Mouse (Mus musculus): ENCODE measurements at regions not wholly inside any gene's neighbourhood (a gene's known extent, or its start where the extent isn't known, plus 50 kb on each side); places are given as distances from the start of the nearest gene placed in this dataset.
"Not testable (repeated sequence)": the region's sequence is repeated elsewhere in the genome, so short reads cannot be mapped to it uniquely, and the experiment has no call there.

DNA sequence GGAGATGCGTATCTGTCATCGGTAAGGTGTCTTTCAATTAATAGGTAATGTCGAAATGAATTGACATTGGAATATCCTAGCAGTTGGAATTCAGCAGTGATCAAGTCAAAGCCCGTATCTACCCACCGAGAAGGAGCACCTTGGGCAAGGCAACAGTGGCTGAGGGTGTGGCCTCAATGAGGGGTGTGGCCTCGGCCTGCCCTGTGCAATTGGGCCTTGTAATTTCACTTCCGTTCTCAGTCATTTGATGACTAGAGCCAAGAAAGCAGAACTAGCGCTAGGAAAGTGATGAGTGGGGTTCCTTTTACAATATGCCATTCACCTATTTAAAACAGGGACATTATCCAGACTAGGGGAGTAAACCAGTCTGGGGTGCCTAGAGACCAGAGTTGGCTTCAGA is 77.6 kb downstream of the Elovl4 start:
- Histone ChIP-seq H3K36me3 (replicated peaks) (no peaks in the 10 kb centered on the region), H3K27me3 (no peaks in the 10 kb centered on the region), H3K9ac (no peak overlapping the region), H3K27ac (replicated peaks) (no peak overlapping the region), H3K4me2 (no peak overlapping the region), H3K9me3 (replicated peaks) (no peaks in the 10 kb centered on the region), H3K4me1 (replicated peaks) (no peaks in the 10 kb centered on the region), H3K4me3 (replicated peaks) (no peak overlapping the region)
- ATAC-seq (ENCODE audit: insufficient read depth): no peak
- WGBS (ENCODE audit: insufficient replicate concordance): 61% methylated on average over 8 of the region's 8 CpGs

GRCm38 (mm10) chr9:83727462-83728189 is 78.5 kb downstream of the Elovl4 start:
- no peak overlapping the region for H3K9ac ChIP-seq
- 9% methylated on average over 14 of the region's 14 CpGs for WGBS (ENCODE audit: insufficient replicate concordance)
- ATAC-seq (ENCODE audit: insufficient read depth): no peak
- H3K36me3 ChIP-seq (replicated peaks): no peaks in the 10 kb centered on the region
- H3K4me2 ChIP-seq: peak overlapping the region; percentile 52
- H3K27ac ChIP-seq (replicated peaks): no peak overlapping the region
- H3K4me1 ChIP-seq (replicated peaks): no peaks in the 10 kb centered on the region
- H3K9me3 ChIP-seq (replicated peaks): no peaks in the 10 kb centered on the region
- no peaks in the 10 kb centered on the region for H3K27me3 ChIP-seq
- no peak overlapping the region for H3K4me3 ChIP-seq (replicated peaks)

GRCm38 (mm10) chr9:83726979-83727378 is 79.1 kb downstream of the Elovl4 start:
- H3K27ac ChIP-seq (replicated peaks): no peak overlapping the region
- H3K36me3 ChIP-seq (replicated peaks): no peaks in the 10 kb centered on the region
- H3K4me2 ChIP-seq: peak overlapping the region; percentile 52
- H3K27me3 ChIP-seq: no peaks in the 10 kb centered on the region
- H3K4me1 ChIP-seq (replicated peaks): no peaks in the 10 kb centered on the region
- no peak for ATAC-seq (ENCODE audit: insufficient read depth)
- no peak overlapping the region for H3K9ac ChIP-seq
- H3K4me3 ChIP-seq (replicated peaks): no peak overlapping the region
- 37% methylated on average over 16 of the region's 16 CpGs for WGBS (ENCODE audit: insufficient replicate concordance)
- H3K9me3 ChIP-seq (replicated peaks): no peaks in the 10 kb centered on the region

DNA sequence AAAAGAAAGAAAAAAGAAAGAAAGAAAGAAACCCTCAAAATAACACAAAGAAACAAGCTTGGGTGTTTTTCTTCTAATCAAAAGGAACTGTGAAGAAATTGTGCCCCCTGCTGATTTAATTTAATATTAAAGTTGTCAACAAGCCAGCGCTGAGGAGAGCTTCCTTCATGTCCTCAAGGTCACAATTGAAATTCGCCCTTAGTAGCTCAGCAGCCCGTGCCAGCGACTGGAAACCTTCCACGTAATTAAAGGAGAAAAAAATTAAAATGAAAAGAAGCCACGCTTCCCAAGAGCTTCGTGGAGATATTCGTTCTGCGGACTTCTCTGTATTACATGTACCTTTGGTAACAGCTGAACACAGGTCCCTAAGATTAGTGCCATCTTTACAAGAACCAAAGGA is 80.0 kb downstream of the Elovl4 start:
- no peak for ATAC-seq (ENCODE audit: insufficient read depth)
- Histone ChIP-seq H3K9me3 (replicated peaks) (no peaks in the 10 kb centered on the region), H3K36me3 (replicated peaks) (no peaks in the 10 kb centered on the region), H3K4me1 (replicated peaks) (no peaks in the 10 kb centered on the region), H3K27ac (replicated peaks) (no peak overlapping the region), H3K27me3 (no peaks in the 10 kb centered on the region), H3K9ac (no peak overlapping the region), H3K4me3 (replicated peaks) (no peak overlapping the region), H3K4me2 (no peak overlapping the region)
- WGBS (ENCODE audit: insufficient replicate concordance): 43% methylated on average over 9 of the region's 9 CpGs

DNA sequence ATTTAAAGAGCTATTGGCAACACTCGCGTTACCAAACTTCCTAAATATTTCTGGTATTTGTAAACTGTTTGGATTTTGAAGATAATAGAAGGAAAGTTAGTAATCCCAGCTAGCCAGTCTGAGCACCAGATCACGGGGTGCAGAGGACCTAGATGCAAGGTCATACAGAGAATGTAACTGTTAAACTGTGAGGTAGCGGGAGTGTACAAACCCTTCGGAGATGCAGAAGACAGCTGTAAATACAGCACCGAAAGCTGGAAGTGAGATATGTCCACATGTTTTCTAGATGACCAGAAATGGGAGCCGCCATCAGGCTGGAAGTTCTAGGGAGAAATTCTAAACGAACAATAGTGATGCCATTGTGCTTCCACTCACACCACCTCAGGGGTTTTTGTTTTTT is 80.5 kb downstream of the Elovl4 start:
- Histone ChIP-seq H3K36me3 (replicated peaks) (no peaks in the 10 kb centered on the region), H3K4me2 (no peak overlapping the region), H3K27ac (replicated peaks) (no peak overlapping the region), H3K4me3 (replicated peaks) (no peak overlapping the region), H3K27me3 (no peaks in the 10 kb centered on the region), H3K9me3 (replicated peaks) (no peaks in the 10 kb centered on the region), H3K9ac (no peak overlapping the region), H3K4me1 (replicated peaks) (no peaks in the 10 kb centered on the region)
- 66% methylated on average over 8 of the region's 8 CpGs for WGBS (ENCODE audit: insufficient replicate concordance)
- no peak for ATAC-seq (ENCODE audit: insufficient read depth)

- H3K9me3 ChIP-seq (replicated peaks): no peaks in the 10 kb centered on the region
- no peaks in the 10 kb centered on the region for H3K36me3 ChIP-seq (replicated peaks)
- no peak for ATAC-seq (ENCODE audit: insufficient read depth)
- H3K9ac ChIP-seq: no peak overlapping the region
- WGBS (ENCODE audit: insufficient replicate concordance): 37% methylated on average over 2 of the region's 2 CpGs
- no peak overlapping the region for H3K27ac ChIP-seq (replicated peaks)
- H3K4me3 ChIP-seq (replicated peaks): no peak overlapping the region
- H3K27me3 ChIP-seq: no peaks in the 10 kb centered on the region
- H3K4me2 ChIP-seq: no peak overlapping the region
- H3K4me1 ChIP-seq (replicated peaks): no peaks in the 10 kb centered on the region
These were observed 85.1 kb downstream of the Elovl4 start for GRCm38 (mm10) chr9:83720982-83721381.

DNA sequence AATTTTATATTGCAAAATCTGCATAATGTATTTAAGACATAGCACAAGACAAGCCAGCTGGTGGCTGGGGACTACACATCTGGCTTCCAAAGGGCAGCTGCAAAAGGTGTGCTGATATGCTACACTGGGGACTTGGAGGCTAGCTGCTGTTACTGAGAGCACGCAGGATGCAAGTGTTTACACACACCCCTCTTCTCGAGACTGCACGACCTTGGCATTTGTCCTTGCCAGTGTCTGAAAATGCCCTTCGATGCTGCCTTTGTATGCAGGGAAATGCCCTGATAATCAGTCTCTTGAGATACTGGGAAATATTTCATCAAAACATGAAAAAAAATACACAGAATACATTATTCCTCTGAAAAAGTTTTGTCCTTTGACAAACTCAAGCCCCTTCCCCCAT is 86.3 kb downstream of the Elovl4 start:
- 53% methylated on average over 4 of the region's 4 CpGs for WGBS (ENCODE audit: insufficient replicate concordance)
- ATAC-seq (ENCODE audit: insufficient read depth): no peak
- H3K9ac ChIP-seq: no peak overlapping the region

GRCm38 (mm10) chr9:83718084-83718483 is 88.0 kb downstream of the Elovl4 start:
- not testable (repeated sequence) for H3K4me2 ChIP-seq; H3K36me3 ChIP-seq (replicated peaks); H3K27ac ChIP-seq (replicated peaks); H3K4me3 ChIP-seq (replicated peaks); ATAC-seq (ENCODE audit: insufficient read depth); H3K27me3 ChIP-seq; H3K9ac ChIP-seq; H3K4me1 ChIP-seq (replicated peaks); H3K9me3 ChIP-seq (replicated peaks)
- WGBS (ENCODE audit: insufficient replicate concordance): 44% methylated on average over 2 of the region's 2 CpGs

More for the DNA sequence above, 86.3 kb downstream of the Elovl4 start:
- no peaks in the 10 kb centered on the region for H3K36me3 ChIP-seq (replicated peaks)
- H3K4me2 ChIP-seq: no peak overlapping the region
- no peak overlapping the region for H3K27ac ChIP-seq (replicated peaks)
- no peaks in the 10 kb centered on the region for H3K27me3 ChIP-seq
- H3K4me3 ChIP-seq (replicated peaks): no peak overlapping the region
- H3K9me3 ChIP-seq (replicated peaks): no peaks in the 10 kb centered on the region
- H3K4me1 ChIP-seq (replicated peaks): no peaks in the 10 kb centered on the region

GRCm38 (mm10) chr9:83716101-83716763 is 89.8 kb downstream of the Elovl4 start:
- no peak overlapping the region for H3K4me2 ChIP-seq
- no peak overlapping the region for H3K9ac ChIP-seq
- no peaks in the 10 kb centered on the region for H3K36me3 ChIP-seq (replicated peaks)
- no peaks in the 10 kb centered on the region for H3K4me1 ChIP-seq (replicated peaks)
- H3K4me3 ChIP-seq (replicated peaks): no peak overlapping the region
- ATAC-seq (ENCODE audit: insufficient read depth): no peak
- no peak overlapping the region for H3K27ac ChIP-seq (replicated peaks)
- H3K27me3 ChIP-seq: no peaks in the 10 kb centered on the region
- H3K9me3 ChIP-seq (replicated peaks): no peaks in the 10 kb centered on the region
- WGBS (ENCODE audit: insufficient replicate concordance): 45% methylated on average over 5 of the region's 5 CpGs

- H3K9me3 ChIP-seq (replicated peaks): no peaks in the 10 kb centered on the region
- no peaks in the 10 kb centered on the region for H3K4me1 ChIP-seq (replicated peaks)
- no peak for ATAC-seq (ENCODE audit: insufficient read depth)
- WGBS (ENCODE audit: insufficient replicate concordance): 50% methylated on average over 3 of the region's 3 CpGs
- no peaks in the 10 kb centered on the region for H3K36me3 ChIP-seq (replicated peaks)
- no peak overlapping the region for H3K27ac ChIP-seq (replicated peaks)
- H3K27me3 ChIP-seq: no peaks in the 10 kb centered on the region
- H3K4me3 ChIP-seq (replicated peaks): no peak overlapping the region
- no peak overlapping the region for H3K4me2 ChIP-seq
- no peak overlapping the region for H3K9ac ChIP-seq
These were observed 98.7 kb downstream of the Elovl4 start for GRCm38 (mm10) chr9:83707361-83707760.

GRCm38 (mm10) chr9:83706071-83706470 is 100.0 kb downstream of the Elovl4 start:
- Histone ChIP-seq H3K9ac (no peak overlapping the region), H3K4me1 (replicated peaks) (no peaks in the 10 kb centered on the region), H3K27me3 (no peaks in the 10 kb centered on the region), H3K4me3 (replicated peaks) (no peak overlapping the region), H3K27ac (replicated peaks) (no peak overlapping the region), H3K4me2 (no peak overlapping the region), H3K9me3 (replicated peaks) (no peaks in the 10 kb centered on the region), H3K36me3 (replicated peaks) (no peaks in the 10 kb centered on the region)
- WGBS (ENCODE audit: insufficient replicate concordance): 56% methylated on average over 6 of the region's 6 CpGs
- ATAC-seq (ENCODE audit: insufficient read depth): no peak

DNA sequence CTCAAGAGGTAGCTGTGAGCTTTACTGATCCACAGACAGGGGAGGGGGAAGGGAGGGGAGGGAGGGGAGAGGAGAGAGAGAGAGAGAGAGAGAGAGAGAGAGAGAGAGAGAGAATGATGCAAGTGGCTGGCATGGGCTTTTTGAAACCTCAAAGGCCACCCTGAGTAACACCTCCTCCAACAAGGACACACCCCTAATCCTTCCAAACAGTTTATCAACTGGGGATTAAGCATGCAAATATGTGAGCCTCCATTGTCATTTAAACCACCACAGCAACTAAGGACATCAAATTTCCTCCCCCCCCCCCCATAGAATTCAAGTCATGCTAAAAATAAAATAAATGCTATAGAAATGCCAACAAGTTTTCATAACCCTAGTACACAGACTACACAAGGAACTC is 101.9 kb downstream of the Elovl4 start:
- no peak overlapping the region for H3K4me3 ChIP-seq (replicated peaks)
- no peaks in the 10 kb centered on the region for H3K4me1 ChIP-seq (replicated peaks)
- H3K27ac ChIP-seq (replicated peaks): no peak overlapping the region
- H3K9me3 ChIP-seq (replicated peaks): no peaks in the 10 kb centered on the region
- no peak for ATAC-seq (ENCODE audit: insufficient read depth)
- H3K4me2 ChIP-seq: no peak overlapping the region
- no peaks in the 10 kb centered on the region for H3K36me3 ChIP-seq (replicated peaks)
- no peak overlapping the region for H3K9ac ChIP-seq
- no peaks in the 10 kb centered on the region for H3K27me3 ChIP-seq
